Mouse (Mus musculus) lung, postnatal 4 days (tissue): ENCODE measurements around the gene Tnni3k.

ENCODE experiments used
- DNase-seq, 2 experiments: peaks; one replicate each; pipeline ENCODE4 v3.0.0; 2021

Tnni3k gene

GRCm38 (mm10) chr3:154945688-154946161, 109.5 kb downstream of the Tnni3k start:
- no peak for DNase-seq

GRCm38 (mm10) chr3:154927757-154928156, 127.5 kb downstream of the Tnni3k start:
- DNase-seq: no peak

GRCm38 (mm10) chr3:154924936-154925335, 130.3 kb downstream of the Tnni3k start:
- no peak for DNase-seq

- DNase-seq: no peak
Measured at GRCm38 (mm10) chr3:154915566-154915965, 139.6 kb downstream of the Tnni3k start.

- DNase-seq: no peak
Measured at GRCm38 (mm10) chr3:154913641-154914040, 141.6 kb downstream of the Tnni3k start.

- DNase-seq: no peak
Measured at GRCm38 (mm10) chr3:154896737-154897136, 158.5 kb downstream of the Tnni3k start.

- no peak for DNase-seq
Measured at GRCm38 (mm10) chr3:154893225-154893624, 162.0 kb downstream of the Tnni3k start.

GRCm38 (mm10) chr3:154885452-154885851, 169.8 kb downstream of the Tnni3k start:
- DNase-seq: no peak

- no peak for DNase-seq
Measured at GRCm38 (mm10) chr3:154885048-154885447, 170.2 kb downstream of the Tnni3k start.

- DNase-seq: no peak
Measured at GRCm38 (mm10) chr3:154881428-154881986, 173.7 kb downstream of the Tnni3k start.

GRCm38 (mm10) chr3:154880536-154880939, 174.7 kb downstream of the Tnni3k start:
- no peak for DNase-seq

- DNase-seq: no peak
Measured at GRCm38 (mm10) chr3:154880108-154880507, 175.1 kb downstream of the Tnni3k start.

- DNase-seq: no peak
Measured at GRCm38 (mm10) chr3:154879515-154879914, 175.7 kb downstream of the Tnni3k start.

GRCm38 (mm10) chr3:154879080-154879479, 176.1 kb downstream of the Tnni3k start:
- no peak for DNase-seq

- DNase-seq: no peak
Measured at GRCm38 (mm10) chr3:154868807-154869206, 186.4 kb downstream of the Tnni3k start.

GRCm38 (mm10) chr3:154861921-154862320, 193.3 kb downstream of the Tnni3k start:
- no peak for DNase-seq

- no peak for DNase-seq
Measured at GRCm38 (mm10) chr3:154859721-154860120, 195.5 kb downstream of the Tnni3k start.

- no peak for DNase-seq
Measured at GRCm38 (mm10) chr3:154853257-154853656, 201.9 kb downstream of the Tnni3k start.

GRCm38 (mm10) chr3:154852281-154852680, 202.9 kb downstream of the Tnni3k start:
- DNase-seq: no peak

- DNase-seq: no peak
Measured at GRCm38 (mm10) chr3:154842247-154842646, 213.0 kb downstream of the Tnni3k start.

GRCm38 (mm10) chr3:154841076-154841475, 214.1 kb downstream of the Tnni3k start:
- no peak for DNase-seq

- DNase-seq: no peak
Measured at GRCm38 (mm10) chr3:154837861-154838260, 217.3 kb downstream of the Tnni3k start.

GRCm38 (mm10) chr3:154836137-154836536, 219.1 kb downstream of the Tnni3k start:
- no peak for DNase-seq

- no peak for DNase-seq
Measured at GRCm38 (mm10) chr3:154834373-154834772, 220.8 kb downstream of the Tnni3k start.

GRCm38 (mm10) chr3:154825739-154826138, 229.5 kb downstream of the Tnni3k start:
- DNase-seq: no peak
